Mouse (Mus musculus) ES-Bruce4 (cell line): ENCODE data around the gene Cfdp1. TPM values are rescaled to one million over a fixed set of nuclear protein-coding genes. Genes with fewer than 3 reads are reported as not detected.
A peak's percentile ranks its signal among the peaks of the same experiment; 100 is the strongest.

Experiments used
- H3K27ac ChIP-seq: 2 replicates; pipeline ENCODE4 v1.5.1; 2012; ENCODE audit warnings: low read length, inconsistent platforms; ENCODE audit not compliant: insufficient read depth
- H3K27me3 ChIP-seq: 2 replicates; pipeline ENCODE4 v1.6.1; 2012; ENCODE audit warnings: mild to moderate bottlenecking, low read length, inconsistent platforms; ENCODE audit not compliant: control insufficient read depth, poor library complexity, insufficient read depth, severe bottlenecking
- H3K36me3 ChIP-seq: 2 replicates; pipeline ENCODE4 v1.6.1; 2012; ENCODE audit warnings: inconsistent platforms, mild to moderate bottlenecking, low read length, moderate library complexity; ENCODE audit not compliant: control insufficient read depth, poor library complexity, insufficient read depth, severe bottlenecking
- H3K4me1 ChIP-seq: one replicate; pipeline ENCODE4 v1.8.1; 2011; ENCODE audit warnings: low read length; ENCODE audit not compliant: control insufficient read depth, insufficient read depth
- H3K4me3 ChIP-seq: 2 replicates; pipeline ENCODE4 v1.5.1; 2011; ENCODE audit warnings: low read depth, mild to moderate bottlenecking, low read length
- H3K9ac ChIP-seq: 2 replicates; pipeline ENCODE4 v1.6.1; 2012; ENCODE audit warnings: low read depth, mild to moderate bottlenecking, inconsistent platforms; ENCODE audit not compliant: poor library complexity, severe bottlenecking
- H3K9me3 ChIP-seq: replicated peaks from 2 replicates; pipeline ENCODE4 v1.6.1; 2012; ENCODE audit warnings: mild to moderate bottlenecking, low read length, inconsistent platforms; ENCODE audit not compliant: control insufficient read depth, poor library complexity, insufficient read depth, severe bottlenecking
- CTCF ChIP-seq: IDR thresholded peaks from one replicate; pipeline ENCODE4 v1.8.1; 2011; ENCODE audit warnings: low read depth, low read length
- EP300 ChIP-seq: IDR thresholded peaks from 2 replicates; pipeline ENCODE4 v1.6.1; 2011; ENCODE audit warnings: low read depth, low read length; ENCODE audit not compliant: insufficient read depth
- POLR2A ChIP-seq: IDR thresholded peaks from one replicate; pipeline ENCODE4 v1.8.1; 2011; ENCODE audit warnings: low read length; ENCODE audit not compliant: insufficient read depth
- polyA plus RNA-seq: library from polyadenylated mRNA; stranded (reverse); fragments of >200 nt; gene quantifications from 2 replicates; pipeline ENCODE4 v1.2.4, GENCODE M21; 2011; ENCODE audit warnings: low read depth; ENCODE audit not compliant: missing spikeins, insufficient read depth, insufficient read length

Gene Cfdp1
- polyA plus RNA-seq, 1 experiment = 265 TPM

DNA sequence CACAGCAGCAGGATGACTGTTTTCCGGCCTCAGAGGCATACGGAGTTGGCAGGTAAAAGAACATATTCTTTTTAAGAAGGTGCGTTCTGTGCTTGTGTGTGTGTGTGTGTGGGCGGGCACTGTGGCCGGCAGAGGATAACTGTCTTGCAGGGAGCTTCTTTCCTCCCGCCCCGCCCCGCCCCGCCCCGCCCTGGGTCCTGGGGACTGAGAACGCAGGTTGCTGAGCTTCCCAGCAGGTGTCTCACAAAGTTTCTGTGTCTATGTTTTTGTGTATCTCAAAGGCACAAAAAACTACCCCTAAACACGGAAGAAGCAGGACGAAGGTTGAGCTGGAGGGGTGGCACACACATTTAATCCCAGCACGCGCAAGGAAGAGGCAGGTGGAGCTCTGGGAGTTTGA is 84.8 kb downstream of the Cfdp1 start:
- Histone ChIP-seq H3K27ac (peak overlapping the region; percentile 92), H3K27me3 (no peaks in the 10 kb centered on the region), H3K9ac (peak overlapping the region; percentile 38), H3K4me1 (peaks cover 22% of the 10 kb centered on the region), H3K4me3 (peak overlapping the region; percentile 40), H3K9me3 (no peaks in the 10 kb centered on the region), H3K36me3 (peaks cover 16% of the 10 kb centered on the region)
- TF ChIP-seq CTCF = no peak
- TF ChIP-seq POLR2A = no peak
- no peak for TF ChIP-seq EP300

DNA sequence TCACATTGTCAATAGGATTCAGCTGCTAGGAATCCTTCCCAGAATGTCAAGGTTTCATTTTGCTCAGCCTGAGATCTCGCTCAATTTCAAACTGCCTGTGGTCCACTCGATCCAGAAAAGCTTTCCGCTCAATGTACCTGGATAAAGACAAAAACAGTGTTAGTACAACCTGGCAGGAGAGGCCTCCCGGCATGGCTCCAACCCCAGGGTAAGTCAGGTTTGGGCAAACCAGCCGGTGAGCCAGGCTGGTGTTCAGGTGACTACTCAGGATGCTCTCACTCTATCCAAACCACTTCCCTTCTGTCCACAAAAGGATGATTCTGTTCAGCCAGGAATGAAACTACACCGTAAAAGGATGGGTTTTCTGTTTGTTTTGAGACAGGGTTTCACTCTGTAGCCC is 85.4 kb downstream of the Cfdp1 start:
- Histone ChIP-seq H3K9ac (peak overlapping the region; percentile 38), H3K36me3 (peaks cover 13% of the 10 kb centered on the region), H3K4me1 (peaks cover 22% of the 10 kb centered on the region), H3K27ac (peak overlapping the region; percentile 84), H3K27me3 (no peaks in the 10 kb centered on the region), H3K4me3 (peak overlapping the region; percentile 40), H3K9me3 (no peaks in the 10 kb centered on the region)
- TF ChIP-seq POLR2A (no peak), CTCF (no peak), EP300 (no peak)

DNA sequence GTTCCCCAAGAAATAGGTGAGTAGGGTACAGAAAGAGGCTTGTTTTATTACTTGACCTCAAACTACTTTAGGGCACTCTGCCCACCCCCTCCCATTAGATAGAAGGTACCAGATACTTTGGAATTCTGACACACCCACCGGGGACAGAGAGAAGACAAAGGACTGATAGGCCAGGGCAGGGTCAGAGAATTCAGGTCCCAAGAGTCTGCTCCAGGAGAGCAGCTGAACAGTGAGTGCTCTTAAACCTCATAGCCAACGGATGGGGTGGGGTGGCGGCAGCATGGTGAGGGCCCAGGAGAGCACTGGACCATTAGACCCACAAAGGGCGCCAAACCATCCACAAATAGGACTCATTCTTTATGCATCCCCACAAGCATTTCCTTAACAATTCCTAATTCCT is 88.5 kb downstream of the Cfdp1 start:
- Histone ChIP-seq H3K4me3 (no peak overlapping the region), H3K27me3 (no peaks in the 10 kb centered on the region), H3K36me3 (peaks cover 8% of the 10 kb centered on the region), H3K9me3 (no peaks in the 10 kb centered on the region), H3K9ac (peak overlapping the region; percentile 27; the same call in 1 of the 2 replicates), H3K4me1 (peaks cover 23% of the 10 kb centered on the region), H3K27ac (peak overlapping the region; percentile 84)
- TF ChIP-seq EP300 = peak; percentile 95
- no peak for TF ChIP-seq CTCF

DNA sequence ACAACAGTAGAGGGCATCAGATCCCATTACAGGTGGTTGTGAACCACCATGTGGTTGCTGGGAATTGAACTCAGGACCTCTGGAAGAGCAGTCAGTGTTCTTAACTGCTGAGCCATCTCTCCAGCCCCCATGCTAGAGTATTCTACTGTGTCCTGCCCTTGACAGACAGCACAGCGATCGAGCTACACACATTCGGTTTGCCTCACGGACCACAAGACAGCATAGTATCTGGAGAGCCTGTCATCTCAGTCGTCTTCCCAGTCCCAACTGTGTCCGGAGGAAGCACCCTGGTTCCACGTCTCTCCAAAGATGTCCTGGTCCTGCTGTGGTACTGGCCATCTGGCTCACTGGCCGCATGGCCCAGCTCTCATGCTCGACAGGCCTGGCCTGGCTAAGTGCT is 89.0 kb downstream of the Cfdp1 start:
- H3K27ac ChIP-seq = peak overlapping the region; percentile 84
- no peak overlapping the region for H3K9ac ChIP-seq
- peaks cover 23% of the 10 kb centered on the region for H3K4me1 ChIP-seq
- H3K36me3 ChIP-seq = peaks cover 8% of the 10 kb centered on the region
- H3K27me3 ChIP-seq = no peaks in the 10 kb centered on the region
- H3K9me3 ChIP-seq = no peaks in the 10 kb centered on the region
- TF ChIP-seq EP300 (no peak), POLR2A (no peak), CTCF (no peak)
- no peak overlapping the region for H3K4me3 ChIP-seq

DNA sequence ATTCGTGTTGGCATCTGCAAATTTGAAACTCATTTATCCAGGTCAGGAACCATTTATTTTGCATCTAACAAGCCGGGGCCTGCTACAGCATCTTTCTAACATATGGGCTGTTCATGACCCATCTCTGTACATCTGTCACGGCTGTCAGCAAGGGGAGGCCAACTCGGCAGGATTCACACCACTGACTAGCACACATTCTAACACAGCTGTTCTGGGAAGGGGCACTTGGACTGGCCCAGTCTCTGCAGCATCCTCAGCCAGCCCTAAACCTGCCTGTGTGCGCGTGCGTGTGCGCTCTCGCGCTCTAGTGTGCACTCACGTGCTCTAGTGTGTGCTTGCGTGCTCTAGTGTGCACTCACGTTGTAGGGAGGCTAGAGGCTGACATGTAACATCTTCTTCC is 93.4 kb downstream of the Cfdp1 start:
- Histone ChIP-seq H3K27me3 (no peaks in the 10 kb centered on the region), H3K36me3 (no peaks in the 10 kb centered on the region), H3K9ac (no peak overlapping the region), H3K9me3 (no peaks in the 10 kb centered on the region), H3K27ac (no peak overlapping the region), H3K4me1 (peaks cover 6% of the 10 kb centered on the region), H3K4me3 (no peak overlapping the region)
- TF ChIP-seq EP300 (no peak), POLR2A (no peak), CTCF (no peak)

DNA sequence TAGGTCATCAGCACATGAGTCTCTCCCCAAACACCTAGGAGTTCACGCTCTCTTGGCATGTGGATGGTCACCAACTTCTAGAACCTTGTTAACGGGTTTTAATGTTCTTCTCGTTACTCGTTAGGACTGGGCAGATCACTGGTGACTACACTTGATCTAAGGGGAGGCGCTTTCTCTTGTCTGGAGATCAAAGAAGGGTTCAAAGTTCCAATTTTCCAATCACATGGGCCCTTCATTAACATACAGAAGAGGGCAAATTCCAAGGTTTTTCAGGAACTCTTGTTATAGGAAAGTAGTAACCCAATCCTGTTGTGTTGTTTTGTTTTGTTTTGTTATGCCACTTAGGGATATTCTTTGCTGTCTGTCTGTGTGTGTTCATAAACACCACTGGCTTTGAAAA is 95.3 kb downstream of the Cfdp1 start:
- Histone ChIP-seq H3K27ac (no peak overlapping the region), H3K9me3 (no peaks in the 10 kb centered on the region), H3K27me3 (no peaks in the 10 kb centered on the region), H3K4me3 (no peak overlapping the region), H3K36me3 (no peaks in the 10 kb centered on the region), H3K9ac (no peak overlapping the region), H3K4me1 (peaks cover 3% of the 10 kb centered on the region)
- TF ChIP-seq EP300 (no peak), CTCF (no peak), POLR2A (no peak)
